Mouse (Mus musculus): Measurements from ENCODE around the gene 1700037H04Rik. TPM values are rescaled to one million over a fixed set of nuclear protein-coding genes. Genes with fewer than 3 reads are reported as not detected.

Gene 1700037H04Rik
- 101 and 105 TPM in 2 replicates for polyA plus RNA-seq (2012; rRNA removed)

GRCm38 (mm10) chr2:131159938-131160581, at the start of gene 1700037H04Rik:
Gene 1700037H04Rik, minus strand, starts transcription at chr2:131160081.

DNA sequence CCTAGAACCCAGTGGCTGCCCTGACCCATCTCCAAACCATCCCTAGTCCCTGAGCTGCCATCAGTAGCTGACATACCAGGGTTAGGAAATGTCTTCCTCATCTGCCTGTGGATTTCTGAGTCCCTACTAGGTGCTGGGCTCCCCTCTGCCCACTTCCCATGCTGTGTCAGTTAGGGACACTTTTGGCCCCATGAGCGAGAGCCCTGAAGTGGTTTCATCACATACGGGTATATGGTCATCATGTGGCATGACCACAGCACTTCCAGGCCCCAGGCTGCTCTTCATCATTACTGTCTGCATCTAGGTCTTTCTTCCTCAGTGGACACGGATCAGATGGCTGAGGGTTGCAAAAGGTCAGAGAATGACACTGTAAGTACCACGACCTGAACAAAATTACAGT, 46.9 kb upstream of the 1700037H04Rik start, which contains the start of gene Ap5s1:
Ap5s1 (plus strand) TSS at position 301 of the 400 bp plus-strand sequence.

DNA sequence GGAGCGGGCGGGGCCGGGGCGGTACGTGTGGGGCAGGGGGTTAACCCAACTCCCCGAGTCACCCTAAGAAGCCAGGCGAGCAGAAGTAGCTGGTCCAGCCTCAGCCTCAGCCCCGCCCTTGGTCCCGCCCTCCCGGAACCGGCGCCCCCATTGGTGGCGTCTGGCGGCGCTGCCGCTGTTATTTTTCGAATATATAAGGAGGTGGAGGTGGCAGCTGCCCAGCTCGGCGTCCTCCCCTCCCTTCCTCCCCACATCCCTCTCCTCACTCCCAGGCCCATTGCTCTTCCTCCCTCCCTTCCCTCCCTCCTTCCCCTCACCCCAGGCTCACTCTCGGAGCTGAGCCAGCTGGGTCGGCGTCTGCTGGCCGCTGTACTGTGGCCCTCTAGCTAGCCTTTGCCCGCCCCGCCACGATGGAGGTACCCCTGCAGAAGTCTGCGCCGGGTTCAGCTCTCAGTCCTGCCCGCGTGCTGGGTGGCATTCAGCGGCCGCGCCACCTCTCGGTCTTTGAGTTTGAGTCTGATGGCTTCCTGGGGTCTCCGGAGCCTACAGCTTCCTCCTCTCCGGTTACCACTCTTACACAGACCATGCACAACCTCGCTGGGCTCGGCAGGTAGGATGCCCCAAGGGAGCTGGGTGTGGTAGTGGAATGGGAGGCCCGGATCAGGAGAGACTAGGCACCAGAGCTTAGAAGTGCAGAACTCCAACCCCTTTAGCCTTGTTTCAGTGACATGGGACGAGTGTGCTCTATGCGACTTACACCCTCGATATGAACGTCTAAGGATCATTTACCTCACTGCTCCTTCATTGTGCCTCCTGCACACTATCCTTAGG, 27.1 kb upstream of the 1700037H04Rik start, which contains the start of the genes Cdc25b and Spef1:
Cdc25b (plus strand) TSS at position 179 of the 831 bp plus-strand sequence.
Spef1 (minus strand) TSS at position 512 of the 831 bp plus-strand sequence.

GRCm38 (mm10) chr2:131179990-131180587, 20.2 kb upstream of the 1700037H04Rik start, which contains the start of gene Cenpb:
Gene Cenpb, minus strand, starts transcription at chr2:131180067.

GRCm38 (mm10) chr2:131132930-131133547, 26.8 kb downstream of the 1700037H04Rik start, which contains the start of gene Gm11037:
Gene Gm11037, plus strand, starts transcription at chr2:131133497.

GRCm38 (mm10) chr2:131127161-131127730, 32.6 kb downstream of the 1700037H04Rik start, which contains the start of gene Hspa12b:
Gene Hspa12b, plus strand, starts transcription at chr2:131127280.

Other genes with a start within 250 kb of the 1700037H04Rik start
- gene Gfra4, start 117.0 kb downstream of the 1700037H04Rik start, polyA plus RNA-seq (2012; rRNA removed) = 39.4 and 46.2 TPM in 2 replicates
- 56.1 and 60.3 TPM in 2 replicates for gene Adam33, start 96.3 kb downstream of the 1700037H04Rik start, polyA plus RNA-seq (2012; rRNA removed)
- gene Siglec1, start 73.3 kb downstream of the 1700037H04Rik start, polyA plus RNA-seq (2012; rRNA removed) = 5.4 and 5.6 TPM in 2 replicates
- gene Hspa12b, start 32.8 kb downstream of the 1700037H04Rik start, polyA plus RNA-seq (2012; rRNA removed) = 7.4 and 8.0 TPM in 2 replicates
- not detected in 2 replicates for gene Gm11037, start 26.6 kb downstream of the 1700037H04Rik start, polyA plus RNA-seq (2012; rRNA removed)
- 122 and 126 TPM in 2 replicates for gene Cenpb, start 20.0 kb upstream of the 1700037H04Rik start, polyA plus RNA-seq (2012; rRNA removed)
- 26.8 and 29.2 TPM in 2 replicates for gene Cdc25b, start 26.9 kb upstream of the 1700037H04Rik start, polyA plus RNA-seq (2012; rRNA removed)
- gene Spef1, start 27.2 kb upstream of the 1700037H04Rik start, polyA plus RNA-seq (2012; rRNA removed) = 14.4 and 16.7 TPM in 2 replicates
- 61.0 and 81.1 TPM in 2 replicates for gene Ap5s1, start 47.0 kb upstream of the 1700037H04Rik start, polyA plus RNA-seq (2012; rRNA removed)
- gene Mavs, start 74.0 kb upstream of the 1700037H04Rik start, polyA plus RNA-seq (2012; rRNA removed) = 63.4 and 78.6 TPM in 2 replicates
- 17.9 and 23.3 TPM in 2 replicates for gene Pank2, start 102.4 kb upstream of the 1700037H04Rik start, polyA plus RNA-seq (2012; rRNA removed)
- gene Rnf24, start 192.8 kb upstream of the 1700037H04Rik start, polyA plus RNA-seq (2012; rRNA removed) = 2.0 and 2.2 TPM in 2 replicates